Mouse (Mus musculus) T-helper 1 cell (primary cell): Measurements from ENCODE around the gene Elovl6.

Source experiments
- in situ Hi-C: fragments of 300-600 bp; cut with MboI, MseI; formaldehyde crosslinking; loops from one replicate; pipeline ENCODE4 v1.15.1; 2025; ENCODE audit warnings: high pct_unique_total_duplicates

Gene Elovl6

DNA sequence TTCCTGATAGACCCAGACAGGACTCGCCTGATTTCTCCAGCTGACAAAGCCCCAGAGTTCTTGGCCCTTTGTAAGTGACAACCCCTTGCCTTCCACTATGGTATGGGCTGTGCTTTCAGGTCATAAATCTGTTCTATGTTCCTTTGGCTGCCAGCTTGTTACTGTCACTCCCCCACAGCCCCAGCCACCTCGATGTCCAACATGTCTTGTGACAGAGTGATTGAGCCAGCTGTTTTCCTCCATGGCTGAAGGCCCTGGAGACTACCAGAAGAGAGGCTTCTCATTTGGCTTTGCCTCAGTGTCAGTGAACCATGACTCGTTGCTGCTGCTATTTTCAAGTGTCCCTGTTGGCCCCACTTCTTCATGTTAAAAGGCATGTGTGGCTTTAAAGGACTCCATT lies 113.3 kb downstream of the Elovl6 start:
- in situ Hi-C loops, result no loop called here

DNA sequence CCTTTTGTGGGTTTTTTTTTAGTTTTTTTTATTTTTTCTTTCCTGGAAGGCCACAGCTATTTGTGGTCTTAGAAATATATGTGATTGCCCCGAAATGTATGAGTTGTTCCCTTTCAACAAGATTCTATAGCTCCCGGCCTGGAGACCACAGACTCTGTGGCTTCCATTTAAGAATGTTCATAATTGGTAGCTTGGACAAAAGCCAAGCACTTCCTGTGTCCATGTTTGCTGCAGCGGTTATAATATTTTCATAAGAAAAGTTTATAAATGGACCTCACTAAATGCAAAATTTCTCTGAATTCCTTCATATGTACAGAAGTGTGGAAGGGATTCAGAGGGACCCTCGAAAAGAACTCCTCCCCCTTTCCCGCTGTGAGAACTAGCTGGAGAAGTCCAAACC lies 114.6 kb downstream of the Elovl6 start:
- in situ Hi-C loops, result no loop called here

DNA sequence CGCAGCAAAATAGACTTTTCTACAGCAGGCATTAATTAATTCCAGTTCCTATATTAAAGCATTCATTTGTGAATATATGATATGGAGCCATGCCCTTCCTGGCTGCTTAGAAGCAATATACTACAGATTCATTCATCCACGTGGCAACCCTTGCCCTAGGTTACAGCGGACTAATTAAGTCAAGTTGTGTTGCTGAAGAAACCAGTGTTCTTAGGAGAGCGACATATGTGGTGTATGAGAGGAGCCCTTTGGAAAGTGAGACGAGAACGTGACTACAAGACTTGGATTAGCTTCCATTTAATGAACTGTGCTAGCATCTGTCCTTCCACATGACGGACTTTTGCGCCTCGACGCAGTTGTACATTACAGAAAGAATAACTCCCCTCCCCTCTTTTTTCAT lies 115.2 kb downstream of the Elovl6 start:
- in situ Hi-C loops, result no loop called here

DNA sequence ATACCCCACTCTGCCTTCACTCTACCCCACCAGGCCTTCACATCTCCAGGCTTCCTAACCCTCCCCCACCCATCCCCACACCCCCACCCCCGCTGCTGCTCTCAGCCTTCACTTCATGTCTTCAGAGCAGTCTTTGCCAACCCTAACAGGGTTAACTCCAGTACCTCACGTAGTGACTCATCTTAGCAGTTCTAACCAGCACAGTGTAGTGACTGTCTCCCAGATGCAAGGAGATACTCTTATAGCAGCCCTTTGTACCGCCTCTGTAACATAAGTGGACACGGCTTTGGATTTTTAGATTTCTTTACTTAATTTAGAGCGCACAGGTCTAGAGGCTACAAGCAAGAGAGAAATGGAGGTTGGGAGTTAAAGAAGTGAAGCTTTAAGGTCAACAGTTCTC lies 116.4 kb downstream of the Elovl6 start:
- in situ Hi-C loops, result no loop called here

DNA sequence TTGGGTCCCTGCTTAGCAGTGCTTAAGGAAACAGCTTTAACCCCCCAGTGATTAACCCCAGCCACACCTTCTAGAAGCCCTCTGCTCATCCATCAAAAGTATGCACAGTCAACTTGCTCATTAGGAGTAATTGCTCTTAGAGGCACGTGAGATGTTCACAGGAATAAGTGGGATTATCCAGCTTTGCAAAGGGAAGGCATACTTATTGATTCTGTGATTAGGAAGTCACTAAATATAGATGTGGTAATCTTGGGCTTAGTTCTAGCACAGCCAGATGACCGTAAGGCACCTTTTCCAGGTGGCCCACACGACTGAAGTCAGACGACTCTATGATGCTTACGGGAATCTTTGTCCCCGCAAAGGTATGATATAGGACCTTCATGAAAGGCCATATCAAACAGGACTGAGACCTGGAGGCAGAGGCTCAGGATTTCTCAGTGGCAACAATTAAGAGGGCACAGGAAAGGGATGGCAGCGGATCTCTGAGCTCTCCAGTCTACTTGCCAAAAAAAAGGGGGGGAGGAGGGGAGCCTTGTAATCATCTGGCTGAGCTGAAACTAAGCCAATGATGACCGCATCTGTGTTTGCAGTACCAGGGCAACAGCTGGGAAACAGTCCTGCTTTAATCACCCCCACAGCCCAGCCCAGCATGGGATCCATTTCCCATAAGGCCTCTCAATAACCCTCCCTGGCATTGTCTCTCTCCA lies 117.6 kb downstream of the Elovl6 start:
- in situ Hi-C loops, result no loop called here

DNA sequence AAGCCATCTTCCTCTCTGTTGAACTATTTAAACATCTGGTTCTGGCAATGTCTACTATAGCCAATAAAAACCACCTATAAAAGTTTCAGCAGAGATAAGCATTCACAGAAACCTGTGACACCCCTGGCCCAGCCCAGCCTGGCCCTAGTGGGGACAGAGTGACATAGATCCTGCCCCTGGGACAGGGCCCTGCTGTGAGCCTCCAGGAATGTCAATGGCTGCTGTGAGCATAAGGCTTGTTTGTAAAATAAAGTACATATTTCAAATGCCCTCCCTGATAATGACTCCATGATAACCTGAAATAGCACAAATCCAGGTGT lies 118.1 kb downstream of the Elovl6 start:
- in situ Hi-C loops, result no loop called here

DNA sequence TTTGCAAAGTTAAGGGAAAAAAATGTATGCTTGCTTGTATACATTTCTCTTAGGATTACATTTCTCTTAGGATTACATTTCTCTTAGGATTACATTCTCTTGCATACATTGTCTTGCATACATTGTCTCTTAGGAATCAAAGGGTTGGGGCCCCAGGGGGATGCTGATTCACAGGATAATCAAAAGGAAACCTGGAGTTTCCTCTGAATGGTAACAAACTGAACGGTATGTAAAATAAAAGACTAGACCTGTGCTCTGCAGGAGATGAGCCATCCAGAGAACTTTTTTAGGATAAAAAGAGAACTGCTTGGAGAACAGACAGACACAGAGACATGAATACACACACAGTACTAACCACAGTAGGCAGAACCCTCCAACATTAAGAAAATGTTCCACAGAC lies 118.8 kb downstream of the Elovl6 start:
- in situ Hi-C loops, result no loop called here

DNA sequence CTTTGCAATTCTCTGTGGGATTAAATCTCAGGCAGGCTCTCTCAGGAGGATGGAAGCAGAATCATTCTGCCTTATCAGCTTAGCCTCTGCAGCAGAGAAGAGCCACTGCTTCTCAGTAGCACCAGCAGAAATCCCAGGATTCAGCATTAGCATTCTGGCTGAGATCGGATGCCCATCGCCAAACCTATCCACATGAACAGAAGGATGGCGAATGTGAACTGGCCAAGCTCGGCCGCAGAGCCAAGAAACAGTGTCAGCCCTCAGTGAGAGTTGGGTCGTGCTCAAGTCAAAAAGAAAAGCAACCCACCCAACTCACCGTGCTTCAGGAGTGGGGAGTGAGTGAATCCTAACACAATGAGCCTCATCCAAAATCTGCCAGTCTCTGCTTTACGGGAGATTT lies 119.6 kb downstream of the Elovl6 start:
- in situ Hi-C loops, result no loop called here

DNA sequence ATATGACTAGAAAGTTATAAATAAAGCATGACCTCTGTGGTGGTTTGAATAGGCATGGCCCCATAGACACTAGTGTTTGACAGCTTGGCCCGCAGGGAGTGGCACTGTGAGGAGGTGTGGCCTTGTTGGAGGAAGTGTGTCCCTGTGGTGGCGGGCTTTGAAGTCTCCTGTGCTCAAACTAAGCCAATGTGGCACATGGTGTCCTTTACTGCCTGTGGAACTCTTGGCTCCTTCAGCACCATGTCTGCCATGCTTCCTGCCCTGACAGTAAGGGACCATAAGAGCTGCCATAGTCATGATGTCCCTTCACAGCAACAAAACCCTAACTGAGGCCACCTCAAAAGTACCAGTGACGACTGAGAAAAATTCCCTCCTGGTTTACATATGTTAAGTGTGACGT lies 120.3 kb downstream of the Elovl6 start:
- in situ Hi-C loops, result no loop called here

DNA sequence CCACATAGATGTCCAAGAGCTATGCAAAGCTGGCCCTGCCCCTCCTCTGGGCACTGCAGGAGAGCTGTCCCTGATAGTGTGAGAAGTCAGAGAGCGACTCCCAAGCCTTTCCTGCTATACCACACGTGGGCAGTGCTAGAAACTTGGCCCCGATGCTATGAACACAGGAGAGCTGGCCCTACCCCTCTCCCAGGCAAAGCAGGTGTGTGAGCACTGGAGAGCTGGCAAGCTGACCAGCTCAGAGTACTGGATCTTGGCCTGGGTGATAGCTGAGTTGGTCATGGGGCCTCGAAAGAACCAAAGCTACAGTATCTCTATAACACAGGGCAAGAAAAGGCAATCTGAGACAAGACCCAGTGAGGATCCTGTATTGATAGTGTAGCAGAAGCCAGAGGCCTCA lies 124.4 kb downstream of the Elovl6 start:
- in situ Hi-C loops, result no loop called here

DNA sequence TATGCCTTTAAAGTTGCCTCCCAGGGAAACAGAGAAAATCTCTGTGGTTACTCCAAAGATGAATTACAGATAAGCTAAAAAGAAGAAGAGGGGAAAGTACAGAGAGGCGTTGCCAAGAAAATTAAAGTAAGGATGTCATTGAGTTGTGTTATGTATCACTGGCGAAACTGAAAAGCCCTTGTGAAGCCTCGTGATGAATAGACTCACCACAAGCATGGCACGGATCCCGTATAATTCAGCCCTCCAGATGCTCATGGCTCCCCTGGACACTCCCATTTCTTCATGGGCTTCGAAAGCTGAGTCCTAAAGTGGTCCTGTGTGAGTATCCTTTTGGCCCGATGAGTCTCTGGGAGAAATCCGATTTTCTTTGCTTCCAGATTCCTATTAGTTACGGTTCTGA lies 125.1 kb downstream of the Elovl6 start:
- in situ Hi-C loops, result no loop called here

DNA sequence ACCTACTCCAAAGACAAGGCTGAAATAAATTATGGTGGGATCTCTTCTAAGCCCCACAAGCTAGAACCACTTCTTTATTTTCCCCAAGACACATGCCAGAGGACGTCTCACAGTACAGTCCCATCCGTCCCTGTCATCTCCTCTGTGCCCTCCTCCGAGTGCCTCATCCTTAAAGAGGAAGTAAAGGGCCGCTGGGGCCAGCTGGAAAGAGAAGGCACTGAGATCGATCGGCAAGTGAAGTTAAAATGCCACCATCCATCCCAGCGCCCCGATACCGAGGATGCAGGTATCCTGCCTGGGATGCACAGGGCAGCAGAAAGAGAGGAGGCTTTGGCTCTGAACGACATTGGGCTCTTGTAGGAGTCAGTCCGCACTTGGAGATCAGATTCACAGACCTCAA lies 125.6 kb downstream of the Elovl6 start:
- in situ Hi-C loops, result no loop called here

DNA sequence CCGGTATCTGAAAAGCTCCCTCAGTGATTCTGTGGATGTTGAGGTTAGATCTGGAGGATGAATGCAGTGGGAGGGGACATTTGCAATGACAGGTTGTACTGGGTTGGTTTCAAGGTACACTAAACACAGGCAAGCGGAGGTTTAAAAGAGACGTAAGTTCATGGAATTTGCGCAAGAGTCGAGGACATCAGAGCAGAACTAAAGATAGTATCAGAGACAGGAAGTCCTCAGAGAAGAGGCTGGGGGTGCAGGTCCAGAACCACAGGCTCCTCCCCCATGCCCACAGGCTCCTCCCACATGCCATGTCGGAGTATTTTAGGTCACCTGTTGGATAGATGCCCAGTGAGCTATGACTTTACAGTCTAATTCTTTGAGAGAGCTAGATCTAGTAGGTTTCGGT lies 126.6 kb downstream of the Elovl6 start:
- in situ Hi-C loops, result no loop called here

DNA sequence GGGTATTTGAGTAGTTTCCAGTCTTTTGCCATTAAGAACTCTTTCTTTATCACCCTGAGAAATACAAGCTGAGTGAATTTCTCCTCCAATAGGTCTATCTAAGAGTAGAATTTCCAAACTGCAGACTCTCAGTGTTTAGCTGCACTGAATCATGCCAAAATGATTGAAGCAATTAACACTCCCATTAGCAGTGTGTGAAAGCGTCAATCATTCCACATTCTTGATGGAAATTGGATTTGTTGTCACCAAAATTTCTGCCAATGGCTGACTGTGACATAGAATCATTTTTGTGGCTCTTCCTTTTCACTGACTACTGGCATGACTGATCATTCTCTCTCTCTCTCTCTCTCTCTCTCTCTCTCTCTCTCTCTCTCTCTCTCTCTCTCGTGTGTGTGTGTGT lies 131.8 kb downstream of the Elovl6 start:
- in situ Hi-C loops, result no loop called here

DNA sequence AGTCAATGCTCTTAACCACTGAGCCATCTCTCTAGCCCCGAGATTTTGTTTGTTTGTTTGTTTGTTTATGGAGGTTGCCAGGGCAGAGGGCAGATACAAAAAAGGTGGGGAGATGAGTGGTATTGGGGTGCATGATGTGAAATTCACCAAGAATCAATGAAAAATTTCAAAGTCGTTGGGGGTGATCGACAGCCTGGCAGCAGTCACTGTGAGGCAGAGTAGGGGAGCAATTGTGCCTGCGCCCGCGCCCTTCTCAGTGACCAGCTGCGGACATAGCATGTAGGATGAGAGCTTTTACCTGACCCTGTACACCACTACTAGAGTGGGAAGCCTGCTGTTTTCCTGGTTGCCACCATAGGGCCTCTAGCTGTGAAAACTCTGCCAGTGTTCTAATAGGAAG lies 143.8 kb downstream of the Elovl6 start:
- in situ Hi-C loops, result loop anchor here (5.0 kb wide), 1 partner anchor 239 kb away; no protein-coding TSS in a partner anchor

DNA sequence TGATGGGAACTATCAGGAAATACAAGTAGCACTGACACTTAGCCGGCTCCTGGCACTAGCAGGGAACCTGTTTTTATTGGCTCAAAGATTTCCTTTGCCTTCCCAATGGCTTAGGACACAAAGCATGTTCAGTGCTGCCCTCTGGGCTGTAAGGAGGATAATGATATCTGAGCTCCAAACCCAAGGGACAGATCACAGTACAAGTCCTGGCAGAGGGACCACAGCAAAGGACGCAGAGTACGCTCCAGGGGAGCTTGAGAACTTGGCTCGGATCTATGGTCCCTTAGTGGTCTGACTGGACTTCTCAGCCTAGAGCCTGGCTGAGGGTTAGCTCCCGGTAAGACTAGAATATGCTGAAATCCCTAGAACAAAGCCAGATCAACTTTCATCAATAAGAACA lies 148.1 kb downstream of the Elovl6 start:
- in situ Hi-C loops, result loop anchor here (5.0 kb wide), 1 partner anchor 373 kb away; no protein-coding TSS in a partner anchor

DNA sequence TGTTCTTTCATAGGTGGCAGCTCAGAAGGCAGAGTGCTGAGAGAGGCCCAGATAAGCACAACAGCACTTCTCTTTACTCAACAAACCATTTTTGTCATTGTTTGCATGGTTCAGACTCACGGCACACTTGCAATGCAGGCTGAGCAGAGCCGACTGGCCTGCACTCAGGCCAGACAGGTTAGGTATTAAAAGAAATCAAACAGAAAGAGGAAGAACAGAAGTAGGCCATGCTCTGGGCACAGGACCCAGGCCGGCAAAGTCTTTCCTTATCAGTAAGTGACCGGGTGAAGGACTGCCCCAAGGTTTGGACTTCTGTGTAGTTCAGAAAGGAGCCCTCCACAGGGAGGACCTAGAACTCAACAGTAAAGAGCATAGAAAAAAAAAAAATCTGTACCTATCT lies 149.7 kb downstream of the Elovl6 start:
- in situ Hi-C loops, result loop anchor here (5.0 kb wide), 1 partner anchor 375 kb away; no protein-coding TSS in a partner anchor

DNA sequence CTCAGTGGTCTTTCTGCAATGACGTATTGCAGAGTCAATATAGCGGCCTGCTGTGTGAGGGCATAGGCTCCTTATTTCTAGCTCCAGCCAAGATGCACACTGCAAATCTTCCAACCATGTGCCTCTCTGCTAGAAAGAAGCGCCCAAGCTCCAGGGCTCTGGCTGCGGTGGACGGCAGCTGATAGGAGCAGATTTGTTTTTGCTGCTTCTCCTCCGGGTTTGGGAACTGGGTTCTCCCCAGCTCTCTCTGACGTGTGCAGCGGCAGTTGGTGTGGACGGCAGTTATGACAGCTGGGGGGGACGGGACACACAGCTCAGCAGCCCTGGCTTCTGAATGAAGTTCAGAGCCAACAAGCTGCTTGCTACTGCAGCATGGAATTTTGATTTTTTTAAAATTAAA lies 150.2 kb downstream of the Elovl6 start:
- in situ Hi-C loops, result loop anchor here (5.0 kb wide), 1 partner anchor 375 kb away; no protein-coding TSS in a partner anchor

DNA sequence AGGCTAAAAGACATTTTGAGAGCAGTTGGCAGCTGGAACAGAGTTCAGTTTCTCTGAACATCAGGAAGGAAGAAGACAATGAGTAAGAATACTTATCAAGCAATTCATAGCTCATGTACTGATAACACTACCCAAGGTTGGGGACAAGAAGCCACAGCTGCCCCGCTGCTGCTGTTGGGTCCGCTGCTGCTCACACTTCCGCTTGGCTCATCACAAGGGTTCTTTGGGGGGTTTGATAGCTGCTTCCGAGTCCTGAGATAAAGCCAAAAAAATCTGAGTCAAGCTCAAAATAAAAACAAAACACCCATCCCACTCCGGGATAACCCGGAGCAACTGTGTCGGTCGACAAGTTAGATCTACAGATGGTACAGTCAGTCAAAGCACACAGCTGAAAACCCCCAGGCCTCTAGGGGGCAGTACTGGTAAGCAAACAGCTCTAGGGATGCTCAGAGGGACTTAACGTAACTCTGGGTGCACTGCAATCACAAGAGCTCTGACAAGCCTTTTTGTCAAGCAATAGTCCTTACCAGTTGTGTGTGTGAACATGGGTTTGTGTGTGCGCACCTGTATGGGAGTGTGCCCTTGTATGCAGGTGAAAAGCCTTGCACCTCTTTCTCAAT lies 151.0 kb downstream of the Elovl6 start:
- in situ Hi-C loops, result loop anchor here (5.0 kb wide), 1 partner anchor 376 kb away; no protein-coding TSS in a partner anchor

DNA sequence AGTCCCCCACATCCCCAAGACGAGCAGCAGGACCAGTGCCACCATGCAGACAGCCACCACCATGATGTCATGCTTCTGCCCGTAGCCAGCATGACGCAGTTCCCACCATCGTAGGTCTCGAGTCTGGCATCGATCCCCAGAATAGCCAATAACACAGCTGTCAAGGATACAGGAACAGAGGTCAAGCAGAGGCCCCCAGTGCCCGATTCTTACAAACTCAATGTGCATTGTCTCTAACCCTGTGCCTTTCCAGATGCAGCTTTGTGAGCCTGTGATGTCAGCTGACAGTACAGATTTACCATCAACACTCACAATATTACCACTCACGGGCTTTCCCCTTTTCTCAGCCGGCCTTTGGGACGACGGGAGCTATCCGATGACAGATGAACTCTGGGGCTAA lies 154.0 kb downstream of the Elovl6 start:
- in situ Hi-C loops, result no loop called here

DNA sequence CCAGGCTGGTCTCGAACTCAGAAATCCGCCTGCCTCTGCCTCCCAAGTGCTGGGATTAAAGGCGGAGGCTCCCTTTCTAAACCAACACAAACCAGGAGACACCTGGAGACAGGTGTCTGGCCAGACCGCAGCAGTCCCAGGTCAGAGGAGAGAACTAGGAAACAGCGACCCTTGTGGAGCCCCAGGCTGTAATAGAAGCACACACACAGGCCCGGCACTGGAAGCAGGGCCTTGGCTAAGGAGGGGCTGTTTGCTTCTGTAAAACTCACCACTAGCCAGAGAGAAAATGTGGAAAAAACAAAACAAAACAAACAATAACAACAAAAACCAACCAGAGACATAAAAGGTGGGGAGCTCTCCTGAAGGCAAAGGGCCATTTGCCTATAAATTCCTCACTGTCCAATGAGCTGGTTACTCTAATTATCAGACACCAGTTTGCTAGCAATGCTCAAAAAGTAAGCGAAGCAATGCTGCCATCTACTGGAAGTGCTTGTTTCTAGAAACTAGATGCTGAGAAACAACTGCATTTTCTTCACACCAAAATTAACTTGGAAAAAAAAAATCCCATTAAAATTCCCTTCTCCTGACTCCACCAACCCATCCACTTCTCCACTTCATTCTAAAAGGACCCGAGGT lies 154.7 kb downstream of the Elovl6 start:
- in situ Hi-C loops, result no loop called here

DNA sequence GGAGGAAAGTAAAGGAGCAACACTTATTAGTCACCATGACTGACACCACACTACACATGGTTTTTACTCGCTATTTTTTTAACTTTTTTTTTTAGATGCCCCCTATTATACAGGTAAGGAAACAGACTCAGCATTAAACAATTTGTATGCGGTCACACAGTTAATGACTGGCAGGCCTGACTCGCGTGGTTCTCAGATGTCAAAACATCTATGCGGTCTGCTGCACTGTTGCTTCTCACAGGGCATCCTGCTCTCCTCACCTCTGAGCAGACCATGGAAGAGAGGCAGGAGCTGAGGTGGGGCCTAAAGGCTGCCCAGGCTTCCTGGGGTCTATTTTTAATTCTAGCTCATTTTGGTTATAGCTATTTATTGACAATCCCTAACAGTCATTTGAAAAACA lies 155.3 kb downstream of the Elovl6 start:
- in situ Hi-C loops, result no loop called here
